In the genomic region with DNA sequence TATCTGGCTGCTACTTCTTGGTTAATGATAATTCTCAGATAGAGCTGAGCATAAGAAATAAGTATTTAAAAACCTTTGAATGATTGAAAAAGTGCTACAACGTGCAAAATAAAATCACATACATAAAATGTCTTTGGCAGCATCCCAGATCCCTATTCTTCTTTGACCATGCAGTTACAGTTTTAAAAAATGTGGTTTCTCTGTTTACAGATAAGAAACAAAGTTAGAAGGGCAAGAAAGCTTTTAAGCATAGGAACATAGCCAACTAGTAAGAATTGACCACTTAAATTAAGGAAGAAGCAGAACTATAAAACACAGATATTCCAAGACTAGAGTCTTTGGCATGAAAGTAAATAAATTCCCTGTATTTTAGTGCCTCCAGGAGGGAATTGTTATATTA, we compare ENCODE assay signal across 20 mouse cellular contexts. TPM values are rescaled to one million over a fixed set of nuclear protein-coding genes. Genes with fewer than 3 reads are reported as not detected.
DNase-seq lines count a peak whose midpoint lies in the region; ATAC-seq and TF ChIP-seq lines count a peak whose summit lies in the region.
"Had no signal": no experiment of that assay in that cellular context is flagged by ENCODE, and none has a peak within 500 bp of the region (broad histone marks: within the 10 kb centered on the region; RNA-seq: fewer than 3 reads in every experiment).

No protein-coding gene starts in this region.

- H3K27ac ChIP-seq in lung, embryonic 14.5 days (ENCODE audit: low read depth): no peak overlapping the region
- no peak overlapping the region for H3K27ac ChIP-seq in MEL (ENCODE audit: control insufficient read depth, low read depth, low read length)

- no peaks in the 10 kb centered on the region for H3K9me3 ChIP-seq in lung, embryonic 14.5 days (ENCODE audit: low read depth, low read length)
- no peaks in the 10 kb centered on the region for H3K9me3 ChIP-seq in MEL (replicated peaks; ENCODE audit: insufficient read depth, low read length)
- H3K9me3 ChIP-seq: G1E had no signal

- H3K36me3 ChIP-seq in lung, embryonic 14.5 days (ENCODE audit: insufficient read depth): no peaks in the 10 kb centered on the region
- H3K36me3 ChIP-seq in MEL (ENCODE audit: control insufficient read depth in 1 of 2, insufficient read depth in 2 of 2, low read length in 2 of 2): peaks cover 8 to 13% of the 10 kb centered on the region in 2 experiments
- H3K36me3 ChIP-seq: G1E had no signal

- ATAC-seq in lung, embryonic 14.5 days (ENCODE audit: insufficient read depth): no peak
- ATAC-seq: activated CD4-positive, CD25-positive, alpha-beta regulatory T cell, adult 4 months; CD4-positive, CD25-positive, alpha-beta regulatory T cell, adult 4 months; Patski had no signal

- peak; percentile 50 to 57; a peak in 3 of 4 replicates for TF ChIP-seq EP300 in MEL (IDR thresholded peaks at IDR 0.05; ENCODE audit: low read depth in 1 of 2, low read length in 2 of 2)

- no peak for TF ChIP-seq POLR2A in MEL (IDR thresholded peaks at IDR 0.05; ENCODE audit: control insufficient read depth in 1 of 2, insufficient read depth in 1 of 2, low read depth in 1 of 2, low read length in 2 of 2, poor library complexity in 1 of 2)

- H3K9ac ChIP-seq in lung, embryonic 14.5 days: no peak overlapping the region
- no peak overlapping the region for H3K9ac ChIP-seq in MEL (ENCODE audit: control insufficient read depth, low read depth, low read length, poor library complexity, severe bottlenecking)

- 51% methylated on average over 1 of the region's 1 CpGs for WGBS in lung, embryonic 14.5 days

- no peak overlapping the region for H3K4me2 ChIP-seq in lung, embryonic 14.5 days

- no peak for TF ChIP-seq RAD21 in MEL (IDR thresholded peaks at IDR 0.05; ENCODE audit: low read depth, low read length)

- no peaks in the 10 kb centered on the region for H3K4me1 ChIP-seq in lung, embryonic 14.5 days (ENCODE audit: insufficient read depth)
- H3K4me1 ChIP-seq in MEL (ENCODE audit: control insufficient read depth in 1 of 2, insufficient read depth in 2 of 2, low read length in 2 of 2): peaks cover 0 to 2% of the 10 kb centered on the region in 2 experiments; a peak in 1 of 4 replicates

- no peak overlapping the region for H3K4me3 ChIP-seq in lung, embryonic 14.5 days (ENCODE audit: low read depth, low read length)
- H3K4me3 ChIP-seq in MEL (ENCODE audit: control insufficient read depth in 1 of 2, insufficient read depth in 1 of 2, low read depth in 2 of 2, low read length in 2 of 2): no peak overlapping the region

- no peak for TF ChIP-seq CTCF in lung, embryonic 14.5 days (IDR thresholded peaks at IDR 0.05; ENCODE audit: low read depth)
- TF ChIP-seq CTCF in MEL (IDR thresholded peaks at IDR 0.05 in 2 of 3, conservative IDR thresholded peaks at IDR 0.05 in 1 of 3; ENCODE audit: control insufficient read depth in 1 of 3, insufficient read depth in 1 of 3, low read depth in 2 of 3, low read length in 3 of 3, poor library complexity in 1 of 3, severe bottlenecking in 1 of 3): no peak

- peak; percentile 0 for DNase-seq in lung, embryonic 14.5 days
- no peak for DNase-seq in lung, postnatal 10 days
- peak; percentile 48 for DNase-seq in MEL (ENCODE audit: low read depth, low spot score)
- DNase-seq in embryo, embryonic 10 days (ENCODE audit: low spot score): no peak
- DNase-seq: adrenal gland, adult 2 months; adrenal gland, adult 8-10 months; adrenal gland, postnatal 10 days; adrenal gland, postnatal 14 days; adrenal gland, postnatal 25 days; adrenal gland, postnatal 36 days; B cell, adult 2 months; cerebellum, adult 11 months; cerebellum, adult 11-12 months; cerebellum, adult 18-20 months; cerebellum, adult 2 months had no signal

- H3K27me3 ChIP-seq in lung, embryonic 14.5 days (ENCODE audit: insufficient read depth, low read length): no peaks in the 10 kb centered on the region
- no peaks in the 10 kb centered on the region for H3K27me3 ChIP-seq in MEL (ENCODE audit: control insufficient read depth in 1 of 2, insufficient read depth in 2 of 2, low read length in 2 of 2)
- H3K27me3 ChIP-seq: CH12.LX had no signal

- H3K79me2 ChIP-seq in MEL (ENCODE audit: control insufficient read depth, insufficient read depth, low read length, poor library complexity): peaks cover 4% of the 10 kb centered on the region; the same call in 1 of the 2 replicates

TF ChIP-seq in MEL, 35 proteins besides CTCF, POLR2A, EP300 and RAD21:
- TF ChIP-seq MEF2A (IDR thresholded peaks at IDR 0.05; ENCODE audit: extremely low read depth, insufficient replicate concordance, low read depth, low read length, poor library complexity, severe bottlenecking) (no peak), GATA1 (IDR thresholded peaks at IDR 0.05; ENCODE audit: low read depth, low read length) (peak; percentile 45; the same call in 1 of the 2 replicates), MYC (IDR thresholded peaks at IDR 0.05; ENCODE audit: low read depth, low read length) (0 out of 2 replicates have a peak, but pooled peaks have one; percentile 33), RCOR1 (IDR thresholded peaks at IDR 0.05; ENCODE audit: low read depth, low read length) (peak; percentile 72; the same call in 1 of the 2 replicates), ETS1 (IDR thresholded peaks at IDR 0.05; ENCODE audit: low read depth, low read length) (0 out of 2 replicates have a peak, but pooled peaks have one; percentile 23)

RNA-seq across cellular contexts. Expression of gene Wdr44, which starts 34.6 kb away (rescaled TPM):
- polyA plus RNA-seq in lung, embryonic 14.5 days (2014; fragmentation: Nextera tagmentation; extraction: Ambion mirVana): 6.4 and 7.3 TPM in 2 replicates
- 7.5 and 10.4 TPM in 2 replicates for total RNA-seq in MEL (2012; rRNA removed)
- polyA plus RNA-seq in MEL (2012; ENCODE audit: insufficient read depth in 1 of 2, insufficient read length in 2 of 2, low read depth in 1 of 2, low replicate concordance in 2 of 2, missing spikeins in 1 of 2): 10 to 100 TPM in 1 of 2 experiments, not detected in 1; 20.3 TPM

Comparison
In these comparisons a context has a peak if more than half of its experiments do, and no peak if none do; other contexts are left out.
1. DNase-seq: peak in lung, embryonic 14.5 days (single experiment) and MEL (single experiment); none in lung, postnatal 10 days (single experiment) and embryo, embryonic 10 days (single experiment).